Mouse (Mus musculus) neural tube, embryonic 15.5 days (tissue): Measurements from ENCODE around the gene Gad1. TPM values are rescaled to one million over a fixed set of nuclear protein-coding genes. Genes with fewer than 3 reads are reported as not detected.
A peak's percentile ranks its signal among the peaks of the same experiment; 100 is the strongest.

ENCODE experiments used
- ATAC-seq: fragments of 200-750 bp; cut with Nextera tagmentation; 2 replicates; pipeline ENCODE4 v1.8.0; 2017; ENCODE audit warnings: mild to moderate bottlenecking, moderate TSS enrichment, moderate library complexity; ENCODE audit not compliant: low FRiP score
- H3K27ac ChIP-seq: fragments of 300-500 bp; sonication (generic); replicated peaks from 2 replicates; pipeline ENCODE4 v1.5.1; 2015; ENCODE audit warnings: mild to moderate bottlenecking, inconsistent platforms
- H3K27me3 ChIP-seq: fragments of 300-500 bp; sonication (generic); replicated peaks from 2 replicates; pipeline ENCODE4 v1.6.1; 2015; ENCODE audit warnings: inconsistent platforms
- H3K36me3 ChIP-seq: fragments of 300-500 bp; sonication (generic); 2 replicates; pipeline ENCODE4 v1.6.1; 2015; ENCODE audit warnings: inconsistent platforms
- H3K4me1 ChIP-seq: fragments of 300-500 bp; sonication (generic); 2 replicates; pipeline ENCODE4 v1.6.1; 2015; ENCODE audit warnings: inconsistent platforms
- H3K4me2 ChIP-seq: fragments of 300-500 bp; sonication (generic); 2 replicates; pipeline ENCODE4 v1.6.1; 2015; ENCODE audit warnings: inconsistent platforms, mild to moderate bottlenecking, moderate library complexity
- H3K4me3 ChIP-seq: fragments of 300-500 bp; sonication (generic); replicated peaks from 2 replicates; pipeline ENCODE4 v1.5.1; 2015; ENCODE audit warnings: mild to moderate bottlenecking, inconsistent platforms
- H3K9ac ChIP-seq: fragments of 300-500 bp; sonication (generic); replicated peaks from 2 replicates; pipeline ENCODE4 v1.6.1; 2015; ENCODE audit warnings: mild to moderate bottlenecking, inconsistent platforms
- H3K9me3 ChIP-seq: fragments of 300-500 bp; sonication (generic); replicated peaks from 2 replicates; pipeline ENCODE4 v1.6.1; 2016; ENCODE audit warnings: inconsistent platforms
- WGBS: fragments of 180-500 bp; shearing (Covaris S2); methylation state at CpG from one replicate; pipeline ENCODE4 v1.1.7; 2015; ENCODE audit warnings: mixed read lengths; 5-methylcytosine and 5-hydroxymethylcytosine counted together
- polyA plus RNA-seq: library from polyadenylated mRNA; unstranded; fragments of >200 nt; fragmentation: Nextera tagmentation; extraction: Ambion mirVana; gene quantifications from 2 replicates; pipeline ENCODE4 v1.2.1, GENCODE M21; 2015

Gene Gad1
- polyA plus RNA-seq, 1 experiment from 2014 or later: 96.5 TPM

- no peaks in the 10 kb centered on the region for H3K9me3 ChIP-seq
- no peak overlapping the region for H3K4me2 ChIP-seq
- no peak overlapping the region for H3K4me3 ChIP-seq
- H3K36me3 ChIP-seq: no peaks in the 10 kb centered on the region; the same call in 1 of the 2 replicates
- no peaks in the 10 kb centered on the region for H3K4me1 ChIP-seq
- WGBS: 83% methylated on average over 2 of the region's 2 CpGs
- no peak overlapping the region for H3K27ac ChIP-seq
- no peak overlapping the region for H3K9ac ChIP-seq
- no peaks in the 10 kb centered on the region for H3K27me3 ChIP-seq
- no peak for ATAC-seq
Measured at GRCm38 (mm10) chr2:70595896-70596295, 43.0 kb downstream of the Gad1 start.

- 0 out of 2 replicates have a peak, but pooled peaks cover 6% of the 10 kb centered on the region for H3K36me3 ChIP-seq
- WGBS: 91% methylated on average over 3 of the region's 3 CpGs
- no peak overlapping the region for H3K27ac ChIP-seq
- no peaks in the 10 kb centered on the region for H3K4me1 ChIP-seq
- no peak overlapping the region for H3K9ac ChIP-seq
- H3K9me3 ChIP-seq: 0 out of 2 replicates have a peak, but pooled peaks cover 3% of the 10 kb centered on the region
- H3K27me3 ChIP-seq: no peaks in the 10 kb centered on the region
- H3K4me2 ChIP-seq: no peak overlapping the region
- H3K4me3 ChIP-seq: no peak overlapping the region
- no peak for ATAC-seq
Measured at GRCm38 (mm10) chr2:70609769-70610168, 56.9 kb downstream of the Gad1 start.

- no peak for ATAC-seq
- Histone ChIP-seq H3K4me3 (no peak overlapping the region), H3K36me3 (no peaks in the 10 kb centered on the region), H3K4me2 (no peak overlapping the region), H3K4me1 (no peaks in the 10 kb centered on the region), H3K27me3 (no peaks in the 10 kb centered on the region), H3K9ac (no peak overlapping the region), H3K9me3 (no peaks in the 10 kb centered on the region), H3K27ac (no peak overlapping the region)
- WGBS: 76% methylated on average over 7 of the region's 7 CpGs
Measured at GRCm38 (mm10) chr2:70614745-70615351, 62.0 kb downstream of the Gad1 start.

- H3K4me1 ChIP-seq: no peaks in the 10 kb centered on the region
- ATAC-seq: no peak
- H3K36me3 ChIP-seq: no peaks in the 10 kb centered on the region
- no peak overlapping the region for H3K4me3 ChIP-seq
- no peak overlapping the region for H3K4me2 ChIP-seq
- H3K27ac ChIP-seq: no peak overlapping the region
- no peaks in the 10 kb centered on the region for H3K27me3 ChIP-seq
- WGBS: 88% methylated on average over 2 of the region's 2 CpGs
- no peaks in the 10 kb centered on the region for H3K9me3 ChIP-seq
- no peak overlapping the region for H3K9ac ChIP-seq
Measured at GRCm38 (mm10) chr2:70616076-70616475, 63.2 kb downstream of the Gad1 start.

- Histone ChIP-seq H3K27ac (no peak overlapping the region), H3K4me2 (no peak overlapping the region), H3K9me3 (no peaks in the 10 kb centered on the region), H3K27me3 (no peaks in the 10 kb centered on the region), H3K4me3 (no peak overlapping the region), H3K4me1 (no peaks in the 10 kb centered on the region), H3K9ac (no peak overlapping the region), H3K36me3 (no peaks in the 10 kb centered on the region)
- no peak for ATAC-seq
- WGBS: 89% methylated on average over 3 of the region's 3 CpGs
Measured at GRCm38 (mm10) chr2:70616617-70617016, 63.7 kb downstream of the Gad1 start.

- H3K4me1 ChIP-seq: no peaks in the 10 kb centered on the region
- no peak overlapping the region for H3K9ac ChIP-seq
- ATAC-seq: no peak
- H3K9me3 ChIP-seq: no peaks in the 10 kb centered on the region
- no peak overlapping the region for H3K27ac ChIP-seq
- H3K4me2 ChIP-seq: no peak overlapping the region
- H3K4me3 ChIP-seq: no peak overlapping the region
- H3K27me3 ChIP-seq: no peaks in the 10 kb centered on the region; the same call in 1 of the 2 replicates
- 69% methylated on average over 6 of the region's 6 CpGs for WGBS
- no peaks in the 10 kb centered on the region for H3K36me3 ChIP-seq
Measured at GRCm38 (mm10) chr2:70619232-70619835, 66.5 kb downstream of the Gad1 start.

- Histone ChIP-seq H3K27ac (no peak overlapping the region), H3K36me3 (no peaks in the 10 kb centered on the region), H3K27me3 (no peaks in the 10 kb centered on the region; the same call in 1 of the 2 replicates), H3K4me1 (no peaks in the 10 kb centered on the region), H3K9ac (no peak overlapping the region), H3K9me3 (no peaks in the 10 kb centered on the region), H3K4me2 (no peak overlapping the region), H3K4me3 (no peak overlapping the region)
- 22% methylated on average over 6 of the region's 6 CpGs for WGBS
- no peak for ATAC-seq
Measured at GRCm38 (mm10) chr2:70620225-70620624, 67.4 kb downstream of the Gad1 start.

- no peak overlapping the region for H3K27ac ChIP-seq
- H3K9ac ChIP-seq: no peak overlapping the region
- 67% methylated on average over 4 of the region's 4 CpGs for WGBS
- H3K27me3 ChIP-seq: no peaks in the 10 kb centered on the region; the same call in 1 of the 2 replicates
- H3K4me2 ChIP-seq: no peak overlapping the region
- H3K36me3 ChIP-seq: no peaks in the 10 kb centered on the region
- H3K4me1 ChIP-seq: no peaks in the 10 kb centered on the region
- ATAC-seq: no peak
- no peak overlapping the region for H3K4me3 ChIP-seq
- H3K9me3 ChIP-seq: no peaks in the 10 kb centered on the region
Measured at GRCm38 (mm10) chr2:70622244-70622643, 69.4 kb downstream of the Gad1 start.

GRCm38 (mm10) chr2:70625761-70626160 lies 72.9 kb downstream of the Gad1 start:
- Histone ChIP-seq H3K36me3 (no peaks in the 10 kb centered on the region), H3K27me3 (peaks cover 3% of the 10 kb centered on the region; the same call in 1 of the 2 replicates), H3K4me3 (no peak overlapping the region), H3K9me3 (no peaks in the 10 kb centered on the region), H3K27ac (no peak overlapping the region), H3K4me1 (peaks cover 22% of the 10 kb centered on the region), H3K4me2 (no peak overlapping the region), H3K9ac (no peak overlapping the region)
- ATAC-seq: no peak
- 64% methylated on average over 7 of the region's 7 CpGs for WGBS

- ATAC-seq: no peak
- Histone ChIP-seq H3K27ac (no peak overlapping the region), H3K4me2 (no peak overlapping the region), H3K4me1 (peaks cover 22% of the 10 kb centered on the region), H3K27me3 (peaks cover 3% of the 10 kb centered on the region; the same call in 1 of the 2 replicates), H3K4me3 (no peak overlapping the region), H3K36me3 (no peaks in the 10 kb centered on the region), H3K9ac (no peak overlapping the region), H3K9me3 (no peaks in the 10 kb centered on the region)
- WGBS: 91% methylated on average over 12 of the region's 12 CpGs
Measured at GRCm38 (mm10) chr2:70628397-70628796, 75.5 kb downstream of the Gad1 start.

- H3K27me3 ChIP-seq: peaks cover 3% of the 10 kb centered on the region; the same call in 1 of the 2 replicates
- H3K27ac ChIP-seq: peak overlapping the region; percentile 75
- peak; percentile 88 for ATAC-seq
- WGBS: 12% methylated on average over 10 of the region's 10 CpGs
- H3K4me3 ChIP-seq: peak overlapping the region; percentile 22
- no peaks in the 10 kb centered on the region for H3K9me3 ChIP-seq
- H3K4me1 ChIP-seq: peaks cover 22% of the 10 kb centered on the region
- no peaks in the 10 kb centered on the region for H3K36me3 ChIP-seq
- H3K4me2 ChIP-seq: peak overlapping the region; percentile 55
- H3K9ac ChIP-seq: 0 out of 2 replicates have a peak overlapping the region, but pooled peaks have one; percentile 23
Measured at GRCm38 (mm10) chr2:70629339-70629761, 76.5 kb downstream of the Gad1 start.

- Histone ChIP-seq H3K4me2 (peak overlapping the region; percentile 55), H3K27me3 (peaks cover 3% of the 10 kb centered on the region; the same call in 1 of the 2 replicates), H3K4me1 (peaks cover 22% of the 10 kb centered on the region), H3K36me3 (no peaks in the 10 kb centered on the region), H3K27ac (peak overlapping the region; percentile 54; the same call in 1 of the 2 replicates), H3K9me3 (no peaks in the 10 kb centered on the region), H3K9ac (no peak overlapping the region), H3K4me3 (peak overlapping the region; percentile 22; the same call in 1 of the 2 replicates)
- ATAC-seq: 0 out of 2 replicates have a peak, but pooled peaks have one; percentile 7
- 56% methylated on average over 3 of the region's 3 CpGs for WGBS
Measured at GRCm38 (mm10) chr2:70629921-70630320, 77.0 kb downstream of the Gad1 start.
